Mouse (Mus musculus): Measurements from ENCODE around the gene Shisal1. TPM values are rescaled to one million over a fixed set of nuclear protein-coding genes. Genes with fewer than 3 reads are reported as not detected.

Gene Shisal1
- polyA plus RNA-seq, 1 experiment from 2014 or later, result 0.06 TPM

- WGBS, result 76% methylated on average over 10 of the region's 10 CpGs
- Histone ChIP-seq H3K27ac (ENCODE audit: low read length) (no peak overlapping the region), H3K4me2 (replicated peaks; ENCODE audit: low read depth, low read length) (no peak overlapping the region), H3K4me1 (ENCODE audit: insufficient read depth, low read depth, low read length) (no peaks in the 10 kb centered on the region), H3K4me3 (ENCODE audit: low read depth, low read length) (no peak overlapping the region), H3K36me3 (ENCODE audit: insufficient read depth, low read length) (no peaks in the 10 kb centered on the region), H3K27me3 (replicated peaks; ENCODE audit: insufficient read depth, low read length) (no peaks in the 10 kb centered on the region), H3K9me3 (ENCODE audit: low read length) (no peaks in the 10 kb centered on the region), H3K9ac (replicated peaks; ENCODE audit: low read depth) (no peak overlapping the region)
- ATAC-seq (no peak), DNase-seq (ENCODE audit: low spot score) (no peak)
- TF ChIP-seq EP300 (IDR thresholded peaks at IDR 0.05), result no peak
- no peak for TF ChIP-seq CTCF (IDR thresholded peaks at IDR 0.05)
Measured at GRCm38 (mm10) chr15:84433586-84434185, 13.2 kb downstream of the Shisal1 start.

- Histone ChIP-seq H3K4me1 (ENCODE audit: insufficient read depth, low read depth, low read length) (no peaks in the 10 kb centered on the region), H3K9me3 (ENCODE audit: low read length) (no peaks in the 10 kb centered on the region), H3K4me2 (replicated peaks; ENCODE audit: low read depth, low read length) (no peak overlapping the region), H3K27ac (ENCODE audit: low read length) (no peak overlapping the region), H3K36me3 (ENCODE audit: insufficient read depth, low read length) (no peaks in the 10 kb centered on the region), H3K27me3 (replicated peaks; ENCODE audit: insufficient read depth, low read length) (no peaks in the 10 kb centered on the region), H3K4me3 (ENCODE audit: low read depth, low read length) (no peak overlapping the region), H3K9ac (replicated peaks; ENCODE audit: low read depth) (no peak overlapping the region)
- 74% methylated on average over 5 of the region's 5 CpGs for WGBS
- DNase-seq (ENCODE audit: low spot score) (no peak), ATAC-seq (no peak)
- no peak for TF ChIP-seq EP300 (IDR thresholded peaks at IDR 0.05)
- TF ChIP-seq CTCF (IDR thresholded peaks at IDR 0.05), result no peak
Measured at GRCm38 (mm10) chr15:84430482-84430881, 16.4 kb downstream of the Shisal1 start.

GRCm38 (mm10) chr15:84427624-84428023 is 19.3 kb downstream of the Shisal1 start:
- 85% methylated on average over 6 of the region's 6 CpGs for WGBS
- no peak overlapping the region for H3K4me2 ChIP-seq (replicated peaks; ENCODE audit: low read depth, low read length)
- H3K36me3 ChIP-seq (ENCODE audit: insufficient read depth, low read length), result no peaks in the 10 kb centered on the region
- no peak overlapping the region for H3K4me3 ChIP-seq (ENCODE audit: low read depth, low read length)
- ATAC-seq (no peak), DNase-seq (ENCODE audit: low spot score) (no peak)
- H3K4me1 ChIP-seq (ENCODE audit: insufficient read depth, low read depth, low read length), result no peaks in the 10 kb centered on the region
- no peaks in the 10 kb centered on the region for H3K27me3 ChIP-seq (replicated peaks; ENCODE audit: insufficient read depth, low read length)
- TF ChIP-seq EP300 (IDR thresholded peaks at IDR 0.05) (no peak), CTCF (IDR thresholded peaks at IDR 0.05) (no peak)
- no peaks in the 10 kb centered on the region for H3K9me3 ChIP-seq (ENCODE audit: low read length)
- H3K9ac ChIP-seq (replicated peaks; ENCODE audit: low read depth), result no peak overlapping the region
- H3K27ac ChIP-seq (ENCODE audit: low read length), result no peak overlapping the region

- no peak overlapping the region for H3K4me3 ChIP-seq (ENCODE audit: low read depth, low read length)
- ATAC-seq (no peak), DNase-seq (ENCODE audit: low spot score) (no peak)
- no peaks in the 10 kb centered on the region for H3K9me3 ChIP-seq (ENCODE audit: low read length)
- H3K36me3 ChIP-seq (ENCODE audit: insufficient read depth, low read length), result no peaks in the 10 kb centered on the region
- no peaks in the 10 kb centered on the region for H3K27me3 ChIP-seq (replicated peaks; ENCODE audit: insufficient read depth, low read length)
- no peaks in the 10 kb centered on the region for H3K4me1 ChIP-seq (ENCODE audit: insufficient read depth, low read depth, low read length)
- no peak overlapping the region for H3K9ac ChIP-seq (replicated peaks; ENCODE audit: low read depth)
- H3K4me2 ChIP-seq (replicated peaks; ENCODE audit: low read depth, low read length), result no peak overlapping the region
- WGBS, result 58% methylated on average over 5 of the region's 5 CpGs
- TF ChIP-seq EP300 (IDR thresholded peaks at IDR 0.05) (no peak), CTCF (IDR thresholded peaks at IDR 0.05) (no peak)
- H3K27ac ChIP-seq (ENCODE audit: low read length), result no peak overlapping the region
Measured at GRCm38 (mm10) chr15:84425733-84426132, 21.2 kb downstream of the Shisal1 start.

GRCm38 (mm10) chr15:84423781-84424180 is 23.1 kb downstream of the Shisal1 start:
- no peaks in the 10 kb centered on the region for H3K36me3 ChIP-seq (ENCODE audit: insufficient read depth, low read length)
- H3K9ac ChIP-seq (replicated peaks; ENCODE audit: low read depth), result no peak overlapping the region
- H3K4me3 ChIP-seq (ENCODE audit: low read depth, low read length), result no peak overlapping the region
- no peak for ATAC-seq
- no peaks in the 10 kb centered on the region for H3K9me3 ChIP-seq (ENCODE audit: low read length)
- H3K27ac ChIP-seq (ENCODE audit: low read length), result no peak overlapping the region
- TF ChIP-seq CTCF (IDR thresholded peaks at IDR 0.05) (no peak), EP300 (IDR thresholded peaks at IDR 0.05) (no peak)
- H3K4me1 ChIP-seq (ENCODE audit: insufficient read depth, low read depth, low read length), result no peaks in the 10 kb centered on the region
- WGBS, result 89% methylated on average over 5 of the region's 5 CpGs
- no peak overlapping the region for H3K4me2 ChIP-seq (replicated peaks; ENCODE audit: low read depth, low read length)
- no peaks in the 10 kb centered on the region for H3K27me3 ChIP-seq (replicated peaks; ENCODE audit: insufficient read depth, low read length)
- no peak for DNase-seq (ENCODE audit: low spot score)

GRCm38 (mm10) chr15:84418266-84418610 is 28.7 kb downstream of the Shisal1 start:
- Histone ChIP-seq H3K9ac (replicated peaks; ENCODE audit: low read depth) (no peak overlapping the region), H3K27ac (ENCODE audit: low read length) (no peak overlapping the region), H3K4me3 (ENCODE audit: low read depth, low read length) (no peak overlapping the region), H3K4me1 (ENCODE audit: insufficient read depth, low read depth, low read length) (no peaks in the 10 kb centered on the region), H3K36me3 (ENCODE audit: insufficient read depth, low read length) (no peaks in the 10 kb centered on the region), H3K4me2 (replicated peaks; ENCODE audit: low read depth, low read length) (no peak overlapping the region), H3K27me3 (replicated peaks; ENCODE audit: insufficient read depth, low read length) (no peaks in the 10 kb centered on the region), H3K9me3 (ENCODE audit: low read length) (no peaks in the 10 kb centered on the region)
- 67% methylated on average over 2 of the region's 4 CpGs for WGBS
- ATAC-seq (no peak), DNase-seq (ENCODE audit: low spot score) (no peak)
- TF ChIP-seq CTCF (IDR thresholded peaks at IDR 0.05) (no peak), EP300 (IDR thresholded peaks at IDR 0.05) (no peak)

Data from lung, postnatal 0 days (tissue).